Mouse (Mus musculus) C2C12 (cell line): ENCODE measurements around the gene Nbr1.

Experiments
- CTCF ChIP-seq: IDR thresholded peaks from one replicate; pipeline ENCODE4 v1.5.1; 2011; ENCODE audit not compliant: control insufficient read depth, insufficient read depth, insufficient read length
- MAX ChIP-seq: IDR thresholded peaks from one replicate; pipeline ENCODE4 v1.6.1; 2011; ENCODE audit warnings: mild to moderate bottlenecking, control low read depth
- USF1 ChIP-seq: IDR thresholded peaks from one replicate; pipeline ENCODE4 v1.6.1; 2011; ENCODE audit warnings: low read depth, mild to moderate bottlenecking, control low read depth, moderate library complexity

- TF ChIP-seq MAX, result no peak
- TF ChIP-seq CTCF, result no peak
- no peak for TF ChIP-seq USF1
Measured at GRCm38 (mm10) chr11:101507090-101507489, 44.9 kb upstream of the Nbr1 start.
